Mouse (Mus musculus) thymus, postnatal 10 days (tissue): ENCODE results near the gene Tssk4.

ENCODE experiments used
- DNase-seq, 2 experiments: peaks; one replicate each; pipeline ENCODE4 v3.0.0; 2021; ENCODE audit warnings: low spot score in 2 of 2

The Tssk4 gene

GRCm38 (mm10) chr14:55643060-55643907, 6.7 kb upstream of the Tssk4 start, which contains the start of gene Tm9sf1:
TSS of gene Tm9sf1 (minus strand) at chr14:55643806.
- DNase-seq, result peak; percentile 68 to 69

DNA sequence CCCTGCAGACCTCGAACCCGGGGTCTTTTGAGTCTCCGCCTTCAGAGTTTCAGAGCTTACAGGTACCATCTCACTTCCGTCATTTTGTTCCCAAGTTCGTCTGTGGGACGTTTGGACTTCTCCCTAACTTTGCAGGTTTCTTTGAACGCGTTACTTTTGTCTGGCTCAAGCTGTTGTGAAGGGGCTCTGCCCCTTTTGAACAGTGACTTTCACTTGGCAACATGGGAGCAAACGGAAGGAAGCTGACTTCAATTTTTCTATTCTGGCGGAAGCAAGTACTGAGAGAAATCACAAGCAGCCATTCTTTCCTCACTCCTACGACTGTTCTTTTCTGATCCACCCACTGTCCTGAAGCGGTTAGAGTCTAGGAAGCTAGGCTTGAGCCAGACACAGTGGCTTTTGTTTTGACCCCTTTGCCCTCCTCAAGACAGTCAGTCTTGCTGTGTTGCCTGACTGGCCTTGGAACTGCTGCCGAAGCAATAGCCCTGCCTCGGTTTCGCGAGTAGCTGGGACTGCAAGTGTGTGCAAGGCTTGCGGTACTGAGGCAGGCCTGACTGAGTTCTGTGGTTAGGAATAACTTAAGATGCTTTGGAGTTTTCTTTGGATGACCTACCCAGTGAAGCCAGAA, 5.6 kb upstream of the Tssk4 start:
- no peak for DNase-seq

GRCm38 (mm10) chr14:55651528-55651927, 1.5 kb downstream of the Tssk4 start:
- peak; percentile 52 to 53 for DNase-seq

DNA sequence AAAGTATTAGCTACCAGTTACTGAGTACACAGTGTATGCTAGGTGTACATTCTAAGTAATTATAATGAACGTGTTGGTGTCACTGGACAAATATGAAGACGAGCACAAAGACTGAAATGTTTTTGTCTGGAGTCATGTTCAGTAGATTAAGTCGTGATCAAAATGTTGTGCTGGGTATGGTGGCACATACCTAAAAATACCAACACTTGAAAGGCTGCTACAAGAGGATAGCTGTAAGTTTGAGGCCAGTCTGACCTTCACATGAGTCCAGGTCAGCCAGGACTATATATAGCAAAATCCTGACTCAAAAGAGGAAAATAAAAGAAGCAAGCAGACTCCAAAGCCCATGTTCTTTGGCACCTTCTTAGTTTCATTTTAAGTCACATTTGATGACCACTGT, 7.0 kb downstream of the Tssk4 start:
- DNase-seq, result no peak

- no peak for DNase-seq
These were observed 8.0 kb downstream of the Tssk4 start for GRCm38 (mm10) chr14:55658011-55658410.

GRCm38 (mm10) chr14:55659960-55660573, 10.1 kb downstream of the Tssk4 start, which contains the start of gene Mdp1:
TSS of gene Mdp1 (minus strand) at chr14:55660508.
- peak; percentile 62 to 69 for DNase-seq

GRCm38 (mm10) chr14:55660636-55661035, 10.7 kb downstream of the Tssk4 start:
- DNase-seq, result no peak

GRCm38 (mm10) chr14:55671486-55671832, 21.5 kb downstream of the Tssk4 start:
- DNase-seq, result no peak

- peak; percentile 77 to 83 for DNase-seq
These were observed 22.1 kb downstream of the Tssk4 start, which contains the start of the genes Gmpr2 and Nedd8 for GRCm38 (mm10) chr14:55671833-55672740. TSS of gene Gmpr2 (plus strand) at chr14:55671941. TSS of gene Nedd8 (minus strand) at chr14:55672124.

DNA sequence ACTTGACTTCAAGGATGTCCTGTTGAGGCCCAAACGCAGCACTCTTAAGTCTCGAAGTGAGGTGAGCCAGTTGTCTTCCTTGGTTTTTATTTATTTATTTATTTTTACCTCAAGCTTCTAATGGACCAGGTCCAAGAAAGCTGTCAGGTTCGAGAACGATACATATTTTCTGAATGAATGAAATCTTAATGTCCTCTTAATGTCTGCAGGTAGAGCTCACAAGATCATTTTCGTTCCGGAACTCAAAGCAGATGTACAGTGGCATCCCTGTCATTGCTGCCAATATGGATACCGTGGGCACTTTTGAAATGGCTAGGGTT, 22.7 kb downstream of the Tssk4 start:
- no peak for DNase-seq

DNA sequence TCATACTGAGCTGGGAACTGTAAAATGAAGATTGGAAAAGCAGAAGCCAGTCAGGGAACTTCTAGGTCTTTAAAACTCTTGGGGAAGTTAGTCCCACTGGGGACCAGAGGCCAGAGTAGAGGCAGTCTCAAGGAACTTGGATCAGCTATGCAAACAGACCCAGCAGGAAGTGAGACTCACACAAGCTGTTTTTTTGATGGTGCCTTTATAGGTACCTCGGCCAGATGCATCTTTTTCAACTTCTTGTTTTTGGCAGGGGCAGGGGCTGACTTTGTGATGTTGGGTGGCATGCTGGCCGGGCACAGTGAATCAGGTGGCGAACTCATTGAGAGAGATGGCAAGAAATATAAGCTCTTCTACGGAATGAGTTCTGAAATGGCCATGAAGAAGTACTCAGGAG, 27.6 kb downstream of the Tssk4 start:
- no peak for DNase-seq

- peak; percentile 89 to 95 for DNase-seq
These were observed 31.5 kb downstream of the Tssk4 start, which contains the start of gene Tinf2 for GRCm38 (mm10) chr14:55681160-55682117. TSS of gene Tinf2 (minus strand) at chr14:55681820.

GRCm38 (mm10) chr14:55682118-55682493, 32.1 kb downstream of the Tssk4 start:
- DNase-seq, result no peak

DNA sequence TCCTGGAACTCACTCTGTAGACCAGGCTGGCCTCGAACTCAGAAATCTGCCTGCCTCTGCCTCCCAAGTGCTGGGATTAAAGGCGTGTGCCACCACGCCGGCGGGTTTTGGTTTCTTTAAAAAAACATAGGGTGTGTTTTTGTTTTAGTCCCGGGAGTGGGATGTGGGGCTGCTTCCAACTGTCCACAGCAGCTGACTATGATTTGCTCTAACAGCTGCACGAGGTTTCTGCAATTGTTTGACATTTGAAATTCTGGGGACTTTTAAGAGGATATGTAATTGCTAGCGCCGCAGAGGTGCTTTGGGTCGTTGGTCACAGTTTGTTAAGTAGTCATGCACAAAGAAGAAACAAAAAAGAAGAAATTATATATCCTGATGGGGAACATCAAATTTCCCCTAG, 39.4 kb downstream of the Tssk4 start:
- no peak for DNase-seq

DNA sequence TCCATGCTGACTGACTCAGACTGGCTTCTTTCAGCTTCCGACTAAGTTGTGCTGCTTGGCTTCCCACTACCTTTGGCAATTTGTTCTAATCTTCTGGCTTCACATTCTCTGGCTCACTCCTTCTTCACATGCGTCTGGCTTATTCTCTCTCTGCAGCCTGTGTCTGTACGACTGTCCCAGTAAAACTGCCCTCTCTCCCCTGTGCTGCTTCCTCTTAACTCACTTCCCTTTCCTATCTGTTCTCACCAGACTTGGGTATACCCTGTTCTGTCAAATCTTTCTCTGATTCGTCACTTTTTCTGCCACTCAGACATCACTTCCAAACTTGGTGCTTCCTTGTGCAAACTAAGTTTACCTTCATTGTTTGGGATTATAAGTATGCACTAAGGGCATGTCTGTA, 47.2 kb downstream of the Tssk4 start:
- DNase-seq, result no peak

GRCm38 (mm10) chr14:55701131-55701530, 51.1 kb downstream of the Tssk4 start:
- no peak for DNase-seq
